Comparison of ENCODE assay signal across 7 mouse cellular contexts in the genomic region with DNA sequence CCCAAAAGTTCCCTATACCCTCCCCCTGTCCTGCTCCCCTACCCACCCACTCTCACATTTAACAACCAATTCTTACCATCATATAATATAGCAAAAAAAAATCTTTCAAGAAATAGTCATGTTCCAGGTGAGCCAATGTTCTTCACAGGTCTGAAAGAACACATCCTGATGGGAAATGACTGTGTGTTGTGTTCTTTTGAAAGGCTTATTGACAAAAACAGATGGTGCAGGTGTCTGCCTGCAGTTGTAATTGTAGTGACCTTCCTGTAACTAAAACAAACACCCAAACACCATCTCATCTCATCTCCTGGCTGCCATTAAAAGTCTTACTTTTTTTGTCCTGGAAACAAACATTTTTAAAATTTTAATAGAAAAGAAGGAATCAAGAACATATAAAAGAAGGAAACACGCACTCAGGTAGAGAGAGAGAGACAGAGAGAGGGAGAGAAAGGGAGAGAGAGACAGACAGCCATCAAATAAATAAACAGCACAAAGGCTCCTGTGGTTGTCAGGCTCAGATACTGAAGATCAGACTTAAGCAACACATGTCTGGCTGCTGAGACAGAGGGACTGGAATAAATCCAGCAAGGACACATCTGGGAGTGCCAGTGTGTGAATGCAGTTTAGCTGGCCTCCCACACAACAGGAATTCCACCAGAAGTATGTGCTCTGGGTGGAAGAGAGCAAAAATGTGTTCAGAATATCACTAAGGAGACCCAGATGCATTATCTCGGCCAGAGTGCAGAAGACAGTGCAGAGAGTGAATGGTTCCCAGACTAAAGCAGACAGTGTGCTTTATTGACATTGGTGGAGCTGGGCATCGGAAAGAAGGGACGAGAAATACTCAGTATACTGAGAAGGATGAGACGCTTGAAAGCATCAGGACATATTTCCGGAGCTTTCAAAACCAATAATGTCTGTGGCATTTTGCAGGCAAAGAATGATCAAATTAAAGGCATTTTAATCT.
DNase-seq lines count a peak whose midpoint lies in the region; ATAC-seq and TF ChIP-seq lines count a peak whose summit lies in the region.

No protein-coding gene starts in this region.

- ATAC-seq in kidney, embryonic 14.5 days (ENCODE audit: low FRiP score, low TSS enrichment): no peak

- no peaks in the 10 kb centered on the region for H3K9me3 ChIP-seq in kidney, embryonic 14.5 days (ENCODE audit: control insufficient read depth, low read length)

- DNase-seq in 3134 (ENCODE audit: extremely low read depth, insufficient read length, low spot score) (peak; percentile 59), 3T3-L1 (ENCODE audit: low read depth, low spot score) (peak; percentile 91)
- DNase-seq in frontal cortex, postnatal 10 days (ENCODE audit: low spot score in 2 of 2): peak; percentile 6 to 7
- no peak for DNase-seq in left cerebral cortex, adult 2 months (ENCODE audit: extremely low spot score in 1 of 2, low spot score in 2 of 2)
- DNase-seq in cerebellum, adult 2 months: no peak
- DNase-seq in retina, embryonic 14.5 days (ENCODE audit: low spot score): no peak

- WGBS in cerebellum, adult 2 months: 74% methylated on average over 6 of the region's 6 CpGs
- 68% methylated on average over 6 of the region's 6 CpGs for WGBS in kidney, embryonic 14.5 days

- no peaks in the 10 kb centered on the region for H3K4me1 ChIP-seq in cerebellum, adult 2 months (ENCODE audit: control insufficient read depth, insufficient read depth, low read length)
- no peaks in the 10 kb centered on the region for H3K4me1 ChIP-seq in kidney, embryonic 14.5 days (ENCODE audit: control insufficient read depth, insufficient read depth, low read length)

- no peak for TF ChIP-seq CTCF in left cerebral cortex, adult 2 months (IDR thresholded peaks at IDR 0.05)
- no peak for TF ChIP-seq CTCF in cerebellum, adult 2 months (IDR thresholded peaks at IDR 0.05; ENCODE audit: borderline replicate concordance, insufficient read depth, low read depth, low read length)

- no peak for TF ChIP-seq POLR2A in cerebellum, adult 2 months (IDR thresholded peaks at IDR 0.05; ENCODE audit: borderline replicate concordance, insufficient read depth, low read length)

- no peak overlapping the region for H3K9ac ChIP-seq in kidney, embryonic 14.5 days (ENCODE audit: low read depth, low read length)

- no peak overlapping the region for H3K4me3 ChIP-seq in left cerebral cortex, adult 2 months
- no peak overlapping the region for H3K4me3 ChIP-seq in cerebellum, adult 2 months (replicated peaks; ENCODE audit: insufficient read depth, low read depth, low read length)
- H3K4me3 ChIP-seq in kidney, embryonic 14.5 days (ENCODE audit: low read length): no peak overlapping the region

- no peak overlapping the region for H3K4me2 ChIP-seq in kidney, embryonic 14.5 days (replicated peaks; ENCODE audit: low read depth, low read length)

- peak overlapping the region; percentile 15; the same call in 1 of the 2 replicates for H3K27ac ChIP-seq in left cerebral cortex, adult 2 months
- no peak overlapping the region for H3K27ac ChIP-seq in cerebellum, adult 2 months (ENCODE audit: insufficient read depth, low read length)
- H3K27ac ChIP-seq in kidney, embryonic 14.5 days (ENCODE audit: low read depth, low read length): no peak overlapping the region

- intact Hi-C loops in left cerebral cortex, adult 2 months (cut with DNase I): no loop called here

- H3K27me3 ChIP-seq in cerebellum, adult 2 months (ENCODE audit: control insufficient read depth, insufficient read depth, low read length): no peaks in the 10 kb centered on the region
- H3K27me3 ChIP-seq in kidney, embryonic 14.5 days (ENCODE audit: control insufficient read depth, insufficient read depth, low read length): no peaks in the 10 kb centered on the region

- no peaks in the 10 kb centered on the region for H3K36me3 ChIP-seq in kidney, embryonic 14.5 days (ENCODE audit: control insufficient read depth, insufficient read depth, low read length)

Comparison
In these comparisons a context has a peak if more than half of its experiments do, and no peak if none do; other contexts are left out.
1. DNase-seq: peak in 3134 (single experiment), 3T3-L1 (single experiment) and frontal cortex, postnatal 10 days (2 of 2); none in left cerebral cortex, adult 2 months (0 of 2), cerebellum, adult 2 months (0 of 2) and retina, embryonic 14.5 days (single experiment).